Mouse (Mus musculus) G1E-ER4 (cell line): ENCODE measurements at regions not wholly inside any gene's neighbourhood (a gene's known extent, or its start where the extent isn't known, plus 50 kb on each side); places are given as distances from the start of the nearest gene placed in this dataset.
A peak's percentile ranks its signal among the peaks of the same experiment; 100 is the strongest.

Experiments
- GATA1 ChIP-seq: IDR thresholded peaks from one replicate; pipeline ENCODE4 v1.8.0; 2012; ENCODE audit warnings: low read length, inconsistent platforms

- no peak for TF ChIP-seq GATA1
These were observed 79.2 kb upstream of the Ppm1b start for GRCm38 (mm10) chr17:84877176-84877863.

GRCm38 (mm10) chr17:84877864-84878224, 78.7 kb upstream of the Ppm1b start:
- TF ChIP-seq GATA1, result no peak

- TF ChIP-seq GATA1, result no peak
These were observed 78.2 kb upstream of the Ppm1b start for GRCm38 (mm10) chr17:84878316-84878715.

- TF ChIP-seq GATA1, result no peak
These were observed 77.4 kb upstream of the Ppm1b start for GRCm38 (mm10) chr17:84879146-84879545.

GRCm38 (mm10) chr17:84880946-84881345, 75.6 kb upstream of the Ppm1b start:
- no peak for TF ChIP-seq GATA1

GRCm38 (mm10) chr17:84888525-84888924, 68.0 kb upstream of the Ppm1b start:
- TF ChIP-seq GATA1, result no peak

GRCm38 (mm10) chr17:84890871-84891599, 65.5 kb upstream of the Ppm1b start:
- no peak for TF ChIP-seq GATA1

- peak; percentile 72 for TF ChIP-seq GATA1
These were observed 63.1 kb upstream of the Ppm1b start for GRCm38 (mm10) chr17:84893273-84894033.

- TF ChIP-seq GATA1, result no peak
These were observed 61.0 kb upstream of the Ppm1b start for GRCm38 (mm10) chr17:84895526-84895925.

GRCm38 (mm10) chr17:84896572-84896971, 60.0 kb upstream of the Ppm1b start:
- TF ChIP-seq GATA1, result no peak

- no peak for TF ChIP-seq GATA1
These were observed 58.1 kb upstream of the Ppm1b start for GRCm38 (mm10) chr17:84898407-84898806.

- no peak for TF ChIP-seq GATA1
These were observed 52.8 kb upstream of the Ppm1b start for GRCm38 (mm10) chr17:84903625-84904337.
